Mouse (Mus musculus) megakaryocyte, embryonic 14.5 days (primary cell): Measurements from ENCODE around the gene Ptprg.

ENCODE experiments used
- FLI1 ChIP-seq: IDR thresholded peaks from 2 replicates; pipeline ENCODE4 v1.6.1; 2012; ENCODE audit warnings: low read length, inconsistent platforms, mixed read lengths
- GATA1 ChIP-seq: IDR thresholded peaks from 3 replicates; pipeline ENCODE4 v1.6.1; 2012; ENCODE audit warnings: mixed read lengths, low read length, inconsistent platforms, borderline replicate concordance

DNA sequence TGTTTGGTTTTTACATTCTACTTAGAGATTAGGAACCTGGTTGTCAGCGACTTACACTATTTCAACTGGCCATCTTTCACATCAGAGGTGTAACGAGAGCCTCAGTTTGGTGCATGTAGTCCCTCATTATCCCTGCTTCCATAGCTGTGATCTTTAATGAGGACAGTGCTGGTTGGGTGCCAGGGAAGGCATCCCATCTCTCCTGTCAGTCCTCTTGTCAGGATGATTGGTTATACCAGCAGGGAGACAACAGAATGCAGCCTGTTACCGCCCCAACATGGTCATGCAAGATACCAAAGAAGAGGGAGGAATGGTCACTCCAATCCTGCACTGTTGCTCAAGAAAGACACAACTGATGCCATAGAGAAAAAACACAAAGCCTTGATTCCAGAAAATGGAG, 574.6 kb downstream of the Ptprg start:
- TF ChIP-seq FLI1 (no peak), GATA1 (no peak)
